Mouse (Mus musculus) cortical plate, adult 2 months (tissue): Measurements from ENCODE around the gene Rgs6. TPM values are rescaled to one million over a fixed set of nuclear protein-coding genes. Genes with fewer than 3 reads are reported as not detected.

Experiments
- H3K27ac ChIP-seq: fragments of 200-500 bp; 2 replicates; pipeline ENCODE4 v1.5.1; 2012; ENCODE audit warnings: low read length, control low read depth, inconsistent platforms; ENCODE audit not compliant: insufficient read depth
- H3K4me1 ChIP-seq: fragments of 200-500 bp; 2 replicates; pipeline ENCODE4 v1.6.1; 2011; ENCODE audit warnings: low read length; ENCODE audit not compliant: control insufficient read depth, insufficient read depth
- H3K4me3 ChIP-seq: fragments of 200-500 bp; 2 replicates; pipeline ENCODE4 v1.5.1; 2011; ENCODE audit warnings: mild to moderate bottlenecking, low read length, control low read depth; ENCODE audit not compliant: insufficient read depth
- CTCF ChIP-seq: fragments of 200-500 bp; IDR thresholded peaks from 2 replicates; pipeline ENCODE4 v1.5.1; 2011; ENCODE audit warnings: mild to moderate bottlenecking, control low read depth, low read length; ENCODE audit not compliant: insufficient read depth; ENCODE audit errors: extremely low read depth
- POLR2A ChIP-seq: fragments of 200-500 bp; IDR thresholded peaks from 2 replicates; pipeline ENCODE4 v1.6.1; 2011; ENCODE audit warnings: mild to moderate bottlenecking, low read length, control low read depth; ENCODE audit not compliant: insufficient read depth; ENCODE audit errors: extremely low read depth
- polyA plus RNA-seq: library from polyadenylated mRNA; depleted of rRNA; stranded (reverse); fragments of >200 nt; gene quantifications from 2 replicates; pipeline ENCODE4 v1.2.3, GENCODE M21; 2012

Rgs6 gene
- polyA plus RNA-seq, 1 experiment: 40.0 TPM

GRCm38 (mm10) chr12:82744026-82744425 lies 155.9 kb downstream of the Rgs6 start:
- Histone ChIP-seq H3K27ac (no peak overlapping the region), H3K4me3 (no peak overlapping the region), H3K4me1 (no peaks in the 10 kb centered on the region)
- no peak for TF ChIP-seq POLR2A
- TF ChIP-seq CTCF: no peak

- Histone ChIP-seq H3K27ac (no peak overlapping the region), H3K4me1 (no peaks in the 10 kb centered on the region), H3K4me3 (no peak overlapping the region)
- TF ChIP-seq CTCF: no peak
- no peak for TF ChIP-seq POLR2A
Observed at GRCm38 (mm10) chr12:82744826-82745225, 156.7 kb downstream of the Rgs6 start.

- Histone ChIP-seq H3K4me3 (no peak overlapping the region), H3K27ac (no peak overlapping the region), H3K4me1 (peaks cover 6% of the 10 kb centered on the region)
- TF ChIP-seq POLR2A (no peak), CTCF (no peak)
Observed at GRCm38 (mm10) chr12:82747099-82747498, 159.0 kb downstream of the Rgs6 start.

- TF ChIP-seq CTCF (no peak), POLR2A (no peak)
- H3K4me3 ChIP-seq: no peak overlapping the region
- H3K4me1 ChIP-seq: peaks cover 12% of the 10 kb centered on the region
- no peak overlapping the region for H3K27ac ChIP-seq
Observed at GRCm38 (mm10) chr12:82751846-82752245, 163.8 kb downstream of the Rgs6 start.

GRCm38 (mm10) chr12:82754501-82754900 lies 166.4 kb downstream of the Rgs6 start:
- TF ChIP-seq POLR2A: no peak
- TF ChIP-seq CTCF: no peak
- no peak overlapping the region for H3K4me3 ChIP-seq
- peaks cover 15% of the 10 kb centered on the region for H3K4me1 ChIP-seq
- H3K27ac ChIP-seq: no peak overlapping the region

- no peak for TF ChIP-seq POLR2A
- no peak for TF ChIP-seq CTCF
- H3K4me3 ChIP-seq: no peak overlapping the region
Observed at GRCm38 (mm10) chr12:82756756-82757155, 168.7 kb downstream of the Rgs6 start.

GRCm38 (mm10) chr12:82757367-82757766 lies 169.3 kb downstream of the Rgs6 start:
- peaks cover 9% of the 10 kb centered on the region for H3K4me1 ChIP-seq
- H3K27ac ChIP-seq: no peak overlapping the region
- no peak overlapping the region for H3K4me3 ChIP-seq
- no peak for TF ChIP-seq POLR2A
- TF ChIP-seq CTCF: no peak

More at GRCm38 (mm10) chr12:82756756-82757155, 168.7 kb downstream of the Rgs6 start:
- Histone ChIP-seq H3K27ac (no peak overlapping the region), H3K4me1 (peaks cover 9% of the 10 kb centered on the region)

- TF ChIP-seq POLR2A (no peak), CTCF (no peak)
- H3K4me1 ChIP-seq: peaks cover 3% of the 10 kb centered on the region; the same call in 1 of the 2 replicates
- H3K4me3 ChIP-seq: no peak overlapping the region
- no peak overlapping the region for H3K27ac ChIP-seq
Observed at GRCm38 (mm10) chr12:82762046-82762445, 174.0 kb downstream of the Rgs6 start.

GRCm38 (mm10) chr12:82768726-82769125 lies 180.6 kb downstream of the Rgs6 start:
- H3K4me1 ChIP-seq: no peaks in the 10 kb centered on the region
- TF ChIP-seq POLR2A: no peak
- no peak for TF ChIP-seq CTCF
- no peak overlapping the region for H3K4me3 ChIP-seq
- H3K27ac ChIP-seq: no peak overlapping the region

GRCm38 (mm10) chr12:82772215-82772614 lies 184.1 kb downstream of the Rgs6 start:
- Histone ChIP-seq H3K4me1 (no peaks in the 10 kb centered on the region), H3K27ac (no peak overlapping the region), H3K4me3 (no peak overlapping the region)
- TF ChIP-seq CTCF (no peak), POLR2A (no peak)
